Mouse (Mus musculus): Measurements from ENCODE around the gene Ngef. TPM values are rescaled to one million over a fixed set of nuclear protein-coding genes. Genes with fewer than 3 reads are reported as not detected.

Ngef gene
- total and polyA plus RNA-seq, 2 experiments from 2014 or later, result 32.4 to 49.1 TPM

GRCm38 (mm10) chr1:87573261-87573660, 409 bp downstream of the Ngef start:
- ATAC-seq, result no peak
- Histone ChIP-seq H3K27ac (no peak overlapping the region), H3K9me3 (ENCODE audit: low read length) (no peaks in the 10 kb centered on the region), H3K9ac (replicated peaks; ENCODE audit: low read length) (no peak overlapping the region), H3K4me3 (ENCODE audit: low read length) (no peak overlapping the region), H3K4me2 (ENCODE audit: low read depth, low read length) (no peak overlapping the region), H3K36me3 (ENCODE audit: insufficient read depth, low read length) (no peaks in the 10 kb centered on the region), H3K4me1 (ENCODE audit: insufficient read depth, low read length) (peaks cover 11% of the 10 kb centered on the region; the same call in 1 of the 2 replicates), H3K27me3 (ENCODE audit: insufficient read depth, low read length) (no peaks in the 10 kb centered on the region)
- TF ChIP-seq CTCF (IDR thresholded peaks at IDR 0.05; ENCODE audit: low read depth), result no peak
- DNase-seq (ENCODE audit: low spot score), result no peak
- WGBS, result 71% methylated on average over 5 of the region's 5 CpGs

DNA sequence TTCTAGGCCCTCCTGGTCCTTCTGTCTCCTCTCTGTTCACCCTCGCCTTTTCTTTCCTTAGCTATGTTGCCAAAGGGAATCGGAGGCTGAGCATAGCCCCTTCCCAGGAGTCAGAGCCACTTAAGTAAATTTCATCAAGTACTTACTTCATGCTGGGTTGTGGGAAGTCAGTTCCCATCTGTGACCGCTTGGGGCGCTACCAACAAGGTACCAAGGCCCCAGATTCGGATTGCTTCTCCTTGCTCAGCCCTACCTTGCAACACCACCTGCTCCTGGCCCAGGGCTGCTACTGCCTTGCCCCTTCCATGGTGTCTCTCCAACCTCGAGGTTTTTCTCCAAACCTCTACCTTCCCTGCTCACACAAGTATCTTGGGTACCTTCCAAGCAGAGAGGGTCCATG, 5.3 kb downstream of the Ngef start:
- Histone ChIP-seq H3K4me1 (ENCODE audit: insufficient read depth, low read length) (no peaks in the 10 kb centered on the region), H3K4me2 (ENCODE audit: low read depth, low read length) (no peak overlapping the region), H3K9me3 (ENCODE audit: low read length) (no peaks in the 10 kb centered on the region), H3K27me3 (ENCODE audit: insufficient read depth, low read length) (no peaks in the 10 kb centered on the region), H3K9ac (replicated peaks; ENCODE audit: low read length) (no peak overlapping the region), H3K4me3 (ENCODE audit: low read length) (no peak overlapping the region), H3K27ac (no peak overlapping the region), H3K36me3 (ENCODE audit: insufficient read depth, low read length) (no peaks in the 10 kb centered on the region)
- no peak for DNase-seq (ENCODE audit: low spot score)
- ATAC-seq, result no peak
- TF ChIP-seq CTCF (IDR thresholded peaks at IDR 0.05; ENCODE audit: low read depth), result peak; percentile 52
- WGBS, result 46% methylated on average over 6 of the region's 6 CpGs

- Histone ChIP-seq H3K36me3 (ENCODE audit: insufficient read depth, low read length) (no peaks in the 10 kb centered on the region), H3K9ac (replicated peaks; ENCODE audit: low read length) (no peak overlapping the region), H3K27ac (no peak overlapping the region), H3K4me3 (ENCODE audit: low read length) (no peak overlapping the region), H3K9me3 (ENCODE audit: low read length) (no peaks in the 10 kb centered on the region), H3K4me2 (ENCODE audit: low read depth, low read length) (no peak overlapping the region), H3K27me3 (ENCODE audit: insufficient read depth, low read length) (no peaks in the 10 kb centered on the region), H3K4me1 (ENCODE audit: insufficient read depth, low read length) (no peaks in the 10 kb centered on the region)
- TF ChIP-seq CTCF (IDR thresholded peaks at IDR 0.05; ENCODE audit: low read depth), result no peak
- WGBS, result 91% methylated on average over 8 of the region's 8 CpGs
- ATAC-seq (no peak), DNase-seq (ENCODE audit: low spot score) (no peak)
These were observed 7.9 kb downstream of the Ngef start for GRCm38 (mm10) chr1:87565760-87566159.

DNA sequence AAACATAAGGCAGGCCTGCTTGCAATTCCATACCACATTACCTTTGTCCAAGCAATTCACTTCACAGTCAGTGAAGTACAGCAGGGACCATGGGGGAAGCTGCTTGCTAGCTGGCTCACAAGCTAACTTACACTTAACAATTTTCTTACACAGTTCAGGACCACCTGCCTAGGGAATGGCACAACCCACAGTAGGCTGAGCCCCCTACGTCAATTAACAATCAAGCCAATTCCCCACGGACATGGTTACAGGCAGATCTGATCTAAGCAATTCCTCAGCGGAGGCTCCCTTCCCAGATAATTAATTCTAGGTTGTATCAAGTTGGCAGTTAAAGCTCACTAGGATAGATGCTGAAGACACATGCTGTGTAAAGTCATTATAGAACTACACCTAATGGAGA, 10.7 kb downstream of the Ngef start:
- Histone ChIP-seq H3K27ac (no peak overlapping the region), H3K4me1 (ENCODE audit: insufficient read depth, low read length) (no peaks in the 10 kb centered on the region), H3K27me3 (ENCODE audit: insufficient read depth, low read length) (no peaks in the 10 kb centered on the region), H3K4me3 (ENCODE audit: low read length) (no peak overlapping the region), H3K4me2 (ENCODE audit: low read depth, low read length) (no peak overlapping the region), H3K36me3 (ENCODE audit: insufficient read depth, low read length) (no peaks in the 10 kb centered on the region), H3K9me3 (ENCODE audit: low read length) (no peaks in the 10 kb centered on the region), H3K9ac (replicated peaks; ENCODE audit: low read length) (no peak overlapping the region)
- ATAC-seq, result peak; percentile 55; the same call in 1 of the 2 replicates
- no peak for TF ChIP-seq CTCF (IDR thresholded peaks at IDR 0.05; ENCODE audit: low read depth)
- 50% methylated on average over 3 of the region's 3 CpGs for WGBS
- peak; percentile 51 for DNase-seq (ENCODE audit: low spot score)

DNA sequence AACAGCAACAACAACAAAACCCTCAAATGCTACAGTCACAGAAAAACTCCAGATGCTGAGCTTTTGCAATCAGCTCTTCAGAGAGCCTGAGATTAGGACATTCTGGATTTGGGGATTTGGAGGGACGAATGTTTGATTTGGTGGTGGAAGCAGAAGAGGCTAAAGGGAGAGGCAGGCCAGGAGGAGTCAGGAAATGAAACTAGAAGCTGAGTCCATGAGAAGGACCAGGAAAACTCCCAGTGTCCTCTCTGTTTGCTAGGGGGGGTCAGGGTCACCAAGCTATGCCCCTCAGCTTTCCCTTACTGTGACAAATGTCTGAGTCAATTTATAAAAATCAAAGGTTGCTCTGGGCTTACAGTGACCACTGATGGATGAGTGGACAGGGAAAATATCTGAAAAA, 20.1 kb downstream of the Ngef start:
- Histone ChIP-seq H3K36me3 (ENCODE audit: insufficient read depth, low read length) (no peaks in the 10 kb centered on the region), H3K27ac (no peak overlapping the region), H3K27me3 (ENCODE audit: insufficient read depth, low read length) (no peaks in the 10 kb centered on the region), H3K4me3 (ENCODE audit: low read length) (no peak overlapping the region), H3K4me1 (ENCODE audit: insufficient read depth, low read length) (no peaks in the 10 kb centered on the region), H3K9ac (replicated peaks; ENCODE audit: low read length) (no peak overlapping the region), H3K4me2 (ENCODE audit: low read depth, low read length) (no peak overlapping the region), H3K9me3 (ENCODE audit: low read length) (no peaks in the 10 kb centered on the region)
- ATAC-seq (no peak), DNase-seq (ENCODE audit: low spot score) (no peak)
- no peak for TF ChIP-seq CTCF (IDR thresholded peaks at IDR 0.05; ENCODE audit: low read depth)
- WGBS, result 72% methylated on average over 1 of the region's 1 CpGs

DNA sequence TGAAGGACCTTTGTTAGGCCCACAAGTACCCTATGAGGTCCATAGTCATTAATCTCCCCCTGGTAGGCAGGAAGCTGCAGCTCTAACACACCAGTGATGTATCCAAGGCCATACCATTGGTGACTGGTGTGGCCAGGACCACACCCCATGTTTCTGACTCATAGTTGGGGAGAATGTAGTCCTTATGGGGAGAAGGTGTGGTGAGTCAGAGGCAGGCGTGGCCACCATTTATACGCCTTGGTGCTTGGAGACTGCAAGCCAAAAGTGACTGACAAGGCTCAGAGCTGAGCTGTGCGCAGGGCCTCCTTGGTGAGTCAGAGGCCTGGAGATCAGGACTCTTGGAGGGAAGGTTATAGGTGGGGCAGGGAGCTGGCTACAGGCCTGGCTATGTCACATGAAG, 22.7 kb downstream of the Ngef start:
- WGBS, result 93% methylated on average over 3 of the region's 3 CpGs
- Histone ChIP-seq H3K9ac (replicated peaks; ENCODE audit: low read length) (no peak overlapping the region), H3K4me1 (ENCODE audit: insufficient read depth, low read length) (no peaks in the 10 kb centered on the region)

DNA sequence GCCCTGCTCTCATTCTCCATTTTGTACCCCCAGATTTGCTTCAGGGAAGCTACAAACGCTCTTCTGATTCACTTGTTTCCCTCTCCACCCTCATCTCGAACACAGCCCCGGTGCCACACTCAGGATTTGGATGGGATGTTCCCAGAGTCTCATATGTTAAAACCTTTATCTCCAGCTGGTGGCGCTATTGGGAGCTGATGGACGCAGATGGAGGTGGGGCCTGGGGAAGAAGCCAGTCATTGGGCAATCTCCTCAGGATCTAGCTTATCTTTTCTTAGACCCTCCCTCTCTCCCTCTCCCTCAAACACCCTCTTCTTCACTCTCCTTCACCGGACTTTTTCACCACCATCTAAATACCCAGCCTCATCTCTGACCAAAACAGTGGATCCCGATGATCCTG, 32.1 kb downstream of the Ngef start:
- H3K4me1 ChIP-seq (ENCODE audit: insufficient read depth, low read length), result no peaks in the 10 kb centered on the region
- DNase-seq (ENCODE audit: low spot score), result peak; percentile 57
- no peak overlapping the region for H3K4me2 ChIP-seq (ENCODE audit: low read depth, low read length)
- 36% methylated on average over 7 of the region's 7 CpGs for WGBS
- no peak overlapping the region for H3K4me3 ChIP-seq (ENCODE audit: low read length)
- no peaks in the 10 kb centered on the region for H3K27me3 ChIP-seq (ENCODE audit: insufficient read depth, low read length)
- no peak for ATAC-seq
- no peaks in the 10 kb centered on the region for H3K9me3 ChIP-seq (ENCODE audit: low read length)
- H3K27ac ChIP-seq, result no peak overlapping the region
- H3K9ac ChIP-seq (replicated peaks; ENCODE audit: low read length), result no peak overlapping the region
- H3K36me3 ChIP-seq (ENCODE audit: insufficient read depth, low read length), result no peaks in the 10 kb centered on the region
- TF ChIP-seq CTCF (IDR thresholded peaks at IDR 0.05; ENCODE audit: low read depth), result peak; percentile 60

More for the DNA sequence above, 22.7 kb downstream of the Ngef start:
- DNase-seq (ENCODE audit: low spot score) (no peak), ATAC-seq (no peak)
- Histone ChIP-seq H3K27ac (no peak overlapping the region), H3K9me3 (ENCODE audit: low read length) (no peaks in the 10 kb centered on the region), H3K36me3 (ENCODE audit: insufficient read depth, low read length) (no peaks in the 10 kb centered on the region), H3K4me2 (ENCODE audit: low read depth, low read length) (no peak overlapping the region), H3K4me3 (ENCODE audit: low read length) (no peak overlapping the region), H3K27me3 (ENCODE audit: insufficient read depth, low read length) (no peaks in the 10 kb centered on the region)
- TF ChIP-seq CTCF (IDR thresholded peaks at IDR 0.05; ENCODE audit: low read depth), result no peak

All from hindbrain, postnatal 0 days (tissue).